Mouse (Mus musculus): ENCODE results near the gene Tusc2.

DNA sequence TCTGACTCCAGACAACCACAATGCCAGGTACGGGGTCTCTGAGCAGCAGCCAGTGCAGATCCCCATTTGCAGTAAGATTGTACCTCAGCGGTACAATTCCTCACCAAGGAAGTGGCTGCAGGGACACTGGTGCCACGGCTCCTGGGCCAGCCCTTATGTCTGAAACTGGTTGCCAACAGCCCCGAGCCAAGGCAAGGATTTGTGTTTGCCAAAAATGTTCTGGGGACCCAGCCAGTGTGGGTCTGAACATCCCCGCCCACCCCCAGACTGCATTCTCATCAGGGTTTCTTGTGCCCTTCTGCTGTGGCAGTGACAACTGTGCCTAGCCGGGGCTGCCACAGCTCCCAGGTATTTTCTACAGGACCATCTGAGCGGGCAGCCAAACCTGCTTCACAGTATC lies 24.8 kb upstream of the Tusc2 start:
- TF ChIP-seq POLR2A (IDR thresholded peaks at IDR 0.05; ENCODE audit: extremely low read depth, insufficient read depth, low read length) (no peak), CTCF (IDR thresholded peaks at IDR 0.05; ENCODE audit: extremely low read depth, insufficient read depth, low read length) (no peak)
